Mouse (Mus musculus) midbrain, embryonic 11.5 days (tissue): ENCODE results near the gene Strn4. TPM values are rescaled to one million over a fixed set of nuclear protein-coding genes. Genes with fewer than 3 reads are reported as not detected.

Experiments used
- ATAC-seq: fragments of 200-750 bp; cut with Nextera tagmentation; 2 replicates; pipeline ENCODE4 v1.8.0; 2017; ENCODE audit warnings: moderate TSS enrichment, moderate library complexity; ENCODE audit not compliant: low FRiP score
- DNase-seq: peaks from one replicate; pipeline ENCODE4 v3.0.0; 2015; ENCODE audit warnings: low spot score; ENCODE audit errors: missing footprints
- H3K27ac ChIP-seq: fragments of 300-500 bp; sonication (generic); 2 replicates; pipeline ENCODE4 v1.5.1; 2014; ENCODE audit warnings: low read depth, low read length
- H3K27me3 ChIP-seq: fragments of 300-500 bp; sonication (generic); 2 replicates; pipeline ENCODE4 v1.6.1; 2014; ENCODE audit warnings: mild to moderate bottlenecking, low read length, moderate library complexity, mixed read lengths; ENCODE audit not compliant: control insufficient read depth, insufficient read depth
- H3K36me3 ChIP-seq: fragments of 300-500 bp; sonication (generic); 2 replicates; pipeline ENCODE4 v1.6.1; 2014; ENCODE audit warnings: mild to moderate bottlenecking, low read length, moderate library complexity, mixed read lengths; ENCODE audit not compliant: control insufficient read depth, insufficient read depth
- H3K4me1 ChIP-seq: fragments of 300-500 bp; sonication (generic); 2 replicates; pipeline ENCODE4 v1.6.1; 2014; ENCODE audit warnings: low read length; ENCODE audit not compliant: control insufficient read depth, insufficient read depth
- H3K4me2 ChIP-seq: fragments of 300-500 bp; sonication (generic); 2 replicates; pipeline ENCODE4 v1.6.1; 2014; ENCODE audit warnings: mild to moderate bottlenecking, moderate library complexity
- H3K4me3 ChIP-seq: fragments of 300-500 bp; sonication (generic); 2 replicates; pipeline ENCODE4 v1.5.1; 2014; ENCODE audit warnings: low read depth, low read length
- H3K9ac ChIP-seq: fragments of 300-500 bp; sonication (generic); 2 replicates; pipeline ENCODE4 v1.6.1; 2014; ENCODE audit warnings: low read length
- H3K9me3 ChIP-seq: fragments of 300-500 bp; sonication (generic); 2 replicates; pipeline ENCODE4 v1.6.1; 2016; ENCODE audit warnings: low read length; ENCODE audit not compliant: control insufficient read depth
- WGBS: fragments of 180-500 bp; shearing (Covaris S2); extraction: QIAGEN DNeasy Blood & Tissue Kit; methylation state at CpG from one replicate; pipeline ENCODE4 v1.1.7; 2014; 5-methylcytosine and 5-hydroxymethylcytosine counted together
- polyA plus RNA-seq: library from polyadenylated mRNA; unstranded; fragments of >200 nt; fragmentation: Nextera tagmentation; extraction: Ambion mirVana; gene quantifications from 2 replicates; pipeline ENCODE4 v1.2.1, GENCODE M21; 2014

Gene Strn4
- polyA plus RNA-seq, 1 experiment from 2014 or later, result 115 TPM

GRCm38 (mm10) chr7:16783224-16783688 is 32.4 kb upstream of the Strn4 start:
- DNase-seq (no peak), ATAC-seq (no peak)
- no peak overlapping the region for H3K27ac ChIP-seq
- peak overlapping the region; percentile 46 for H3K9ac ChIP-seq
- H3K36me3 ChIP-seq, result no peaks in the 10 kb centered on the region
- peak overlapping the region; percentile 57 for H3K4me3 ChIP-seq
- H3K4me2 ChIP-seq, result peak overlapping the region; percentile 98
- no peaks in the 10 kb centered on the region for H3K9me3 ChIP-seq
- H3K27me3 ChIP-seq, result no peaks in the 10 kb centered on the region; the same call in 1 of the 2 replicates
- H3K4me1 ChIP-seq, result peaks cover 27% of the 10 kb centered on the region
- WGBS, result 23% methylated on average over 10 of the region's 10 CpGs

- H3K9me3 ChIP-seq, result no peaks in the 10 kb centered on the region
- ATAC-seq (no peak), DNase-seq (no peak)
- peak overlapping the region; percentile 46 for H3K9ac ChIP-seq
- peaks cover 27% of the 10 kb centered on the region for H3K4me1 ChIP-seq
- peak overlapping the region; percentile 57 for H3K4me3 ChIP-seq
- H3K27ac ChIP-seq, result no peak overlapping the region
- WGBS, result 47% methylated on average over 17 of the region's 17 CpGs
- H3K27me3 ChIP-seq, result no peaks in the 10 kb centered on the region; the same call in 1 of the 2 replicates
- no peaks in the 10 kb centered on the region for H3K36me3 ChIP-seq
- H3K4me2 ChIP-seq, result peak overlapping the region; percentile 98
Measured at GRCm38 (mm10) chr7:16783758-16784415, 31.8 kb upstream of the Strn4 start.

GRCm38 (mm10) chr7:16784498-16784976 is 31.2 kb upstream of the Strn4 start:
- Histone ChIP-seq H3K27ac (no peak overlapping the region), H3K27me3 (no peaks in the 10 kb centered on the region; the same call in 1 of the 2 replicates), H3K36me3 (no peaks in the 10 kb centered on the region), H3K4me3 (no peak overlapping the region), H3K4me1 (peaks cover 27% of the 10 kb centered on the region), H3K4me2 (peak overlapping the region; percentile 98), H3K9me3 (no peaks in the 10 kb centered on the region), H3K9ac (no peak overlapping the region)
- DNase-seq, result no peak
- WGBS, result 71% methylated on average over 10 of the region's 10 CpGs
- no peak for ATAC-seq

GRCm38 (mm10) chr7:16785541-16786083 is 30.1 kb upstream of the Strn4 start:
- peaks cover 27% of the 10 kb centered on the region for H3K4me1 ChIP-seq
- 92% methylated on average over 8 of the region's 8 CpGs for WGBS

GRCm38 (mm10) chr7:16792316-16792715 is 23.4 kb upstream of the Strn4 start:
- Histone ChIP-seq H3K36me3 (0 out of 2 replicates have a peak, but pooled peaks cover 6% of the 10 kb centered on the region), H3K4me3 (no peak overlapping the region), H3K27ac (no peak overlapping the region), H3K9me3 (no peaks in the 10 kb centered on the region), H3K4me1 (no peaks in the 10 kb centered on the region), H3K4me2 (no peak overlapping the region), H3K27me3 (no peaks in the 10 kb centered on the region), H3K9ac (no peak overlapping the region)
- DNase-seq (no peak), ATAC-seq (no peak)
- WGBS, result 82% methylated on average over 5 of the region's 5 CpGs

More at GRCm38 (mm10) chr7:16785541-16786083, 30.1 kb upstream of the Strn4 start:
- no peaks in the 10 kb centered on the region for H3K9me3 ChIP-seq
- no peak overlapping the region for H3K4me2 ChIP-seq
- no peak overlapping the region for H3K27ac ChIP-seq
- no peak overlapping the region for H3K9ac ChIP-seq
- no peak overlapping the region for H3K4me3 ChIP-seq
- H3K27me3 ChIP-seq, result no peaks in the 10 kb centered on the region; the same call in 1 of the 2 replicates
- ATAC-seq (no peak), DNase-seq (no peak)
- H3K36me3 ChIP-seq, result 0 out of 2 replicates have a peak, but pooled peaks cover 2% of the 10 kb centered on the region

GRCm38 (mm10) chr7:16793010-16793725 is 22.5 kb upstream of the Strn4 start:
- H3K4me1 ChIP-seq, result no peaks in the 10 kb centered on the region
- no peak overlapping the region for H3K9ac ChIP-seq
- no peak for DNase-seq
- H3K4me2 ChIP-seq, result no peak overlapping the region
- 0 out of 2 replicates have a peak, but pooled peaks cover 8% of the 10 kb centered on the region for H3K36me3 ChIP-seq
- H3K9me3 ChIP-seq, result no peaks in the 10 kb centered on the region
- no peak overlapping the region for H3K4me3 ChIP-seq
- 95% methylated on average over 19 of the region's 19 CpGs for WGBS
- no peak overlapping the region for H3K27ac ChIP-seq
- H3K27me3 ChIP-seq, result no peaks in the 10 kb centered on the region
- ATAC-seq, result no peak

GRCm38 (mm10) chr7:16794886-16795285 is 20.8 kb upstream of the Strn4 start:
- WGBS, result 93% methylated on average over 5 of the region's 5 CpGs
- 0 out of 2 replicates have a peak, but pooled peaks cover 6% of the 10 kb centered on the region for H3K36me3 ChIP-seq
- ATAC-seq, result no peak

GRCm38 (mm10) chr7:16804409-16805028 is 11.2 kb upstream of the Strn4 start:
- Histone ChIP-seq H3K4me1 (no peaks in the 10 kb centered on the region), H3K9ac (no peak overlapping the region), H3K4me3 (no peak overlapping the region), H3K4me2 (no peak overlapping the region), H3K9me3 (no peaks in the 10 kb centered on the region), H3K27me3 (no peaks in the 10 kb centered on the region), H3K27ac (no peak overlapping the region), H3K36me3 (peaks cover 3% of the 10 kb centered on the region; the same call in 1 of the 2 replicates)
- ATAC-seq (peak; percentile 63), DNase-seq (peak; percentile 92)
- WGBS, result 35% methylated on average over 8 of the region's 8 CpGs

More at GRCm38 (mm10) chr7:16794886-16795285, 20.8 kb upstream of the Strn4 start:
- no peaks in the 10 kb centered on the region for H3K4me1 ChIP-seq
- H3K4me2 ChIP-seq, result no peak overlapping the region
- H3K9me3 ChIP-seq, result no peaks in the 10 kb centered on the region
- no peak overlapping the region for H3K27ac ChIP-seq
- H3K27me3 ChIP-seq, result no peaks in the 10 kb centered on the region
- no peak overlapping the region for H3K4me3 ChIP-seq
- no peak overlapping the region for H3K9ac ChIP-seq
- DNase-seq, result no peak
